Mouse (Mus musculus): ENCODE measurements around the gene Spen. TPM values are rescaled to one million over a fixed set of nuclear protein-coding genes. Genes with fewer than 3 reads are reported as not detected.

Gene Spen
- polyA plus RNA-seq, 2 experiments from 2014 or later = 12.1 to 18.5 TPM

GRCm38 (mm10) chr4:141526936-141527650 lies 11.3 kb downstream of the Spen start:
- ATAC-seq = no peak

DNA sequence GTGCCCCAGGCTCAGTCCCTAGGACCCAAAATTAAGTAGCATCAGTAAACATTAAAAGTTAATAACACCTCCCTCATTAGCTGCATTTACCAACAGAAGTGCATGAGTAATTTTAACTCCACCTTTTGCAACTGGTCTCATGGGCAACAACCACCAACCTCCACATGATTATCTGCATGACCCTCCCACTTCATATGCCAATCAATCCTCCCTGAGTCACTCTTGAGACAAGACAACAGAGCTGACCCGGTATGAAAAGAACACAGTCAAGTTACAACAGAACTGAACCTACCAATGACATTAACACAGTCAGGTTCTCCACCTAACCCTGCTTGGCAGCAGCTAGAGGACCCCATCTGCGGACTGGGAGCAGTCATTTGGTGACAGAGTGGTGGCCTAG lies 12.5 kb downstream of the Spen start:
- ATAC-seq = no peak

DNA sequence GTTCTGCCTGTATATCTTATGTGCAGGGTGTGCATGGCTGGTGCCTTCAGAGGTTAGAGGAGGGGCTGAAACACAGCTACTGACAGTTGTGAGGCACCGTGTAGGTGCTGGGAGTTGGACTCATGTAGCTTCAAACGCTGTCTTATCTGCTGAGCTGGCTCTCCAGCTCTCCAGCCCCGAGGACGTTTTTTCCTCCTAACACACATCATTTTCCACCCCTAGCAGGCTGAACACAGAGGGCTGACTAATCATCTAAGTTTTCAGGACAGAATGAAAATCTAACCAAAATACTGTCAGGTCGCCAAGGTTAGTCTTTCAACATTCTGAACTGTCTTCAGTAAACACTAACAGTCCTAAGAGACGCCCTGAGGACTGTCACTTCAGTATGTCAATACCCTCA lies 13.7 kb downstream of the Spen start:
- ATAC-seq = no peak

DNA sequence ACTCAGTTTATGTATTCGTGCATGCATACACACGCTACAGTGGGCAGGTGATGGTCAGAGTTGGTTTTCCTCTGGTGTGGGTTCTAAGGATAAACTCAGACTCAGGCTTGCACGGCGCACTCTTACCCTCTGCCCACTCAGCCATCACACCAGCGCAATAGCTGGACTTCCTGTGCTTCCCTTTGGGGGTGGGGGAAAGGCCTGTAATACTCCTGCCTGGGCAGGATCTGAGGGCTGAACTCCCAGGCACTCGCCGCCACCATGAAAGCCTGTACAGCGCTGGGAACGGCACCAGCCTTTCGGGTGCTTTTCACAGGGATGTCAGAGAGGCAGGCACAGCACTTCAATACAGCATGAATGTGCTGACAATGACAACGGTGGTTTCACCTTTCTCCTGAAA lies 15.3 kb downstream of the Spen start:
- no peak for ATAC-seq

DNA sequence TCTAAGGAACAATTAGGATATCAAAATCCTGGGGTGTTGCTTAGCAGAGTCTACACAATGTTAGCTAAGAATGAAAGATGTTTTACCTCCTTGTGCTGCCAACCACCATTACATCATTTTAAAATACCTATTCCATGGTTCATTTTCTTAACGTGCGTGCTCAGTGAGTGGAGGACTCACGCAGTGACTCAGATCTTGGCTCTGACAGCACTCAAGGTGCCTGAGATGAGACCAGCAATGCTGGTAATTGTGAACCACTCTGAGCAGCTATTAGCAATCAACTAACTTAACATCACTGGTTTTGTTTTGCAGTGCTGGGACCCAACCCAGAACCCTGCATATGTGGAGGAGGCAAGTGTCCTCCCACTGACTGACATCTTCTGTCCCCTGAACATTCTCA lies 20.0 kb downstream of the Spen start:
- no peak for ATAC-seq

DNA sequence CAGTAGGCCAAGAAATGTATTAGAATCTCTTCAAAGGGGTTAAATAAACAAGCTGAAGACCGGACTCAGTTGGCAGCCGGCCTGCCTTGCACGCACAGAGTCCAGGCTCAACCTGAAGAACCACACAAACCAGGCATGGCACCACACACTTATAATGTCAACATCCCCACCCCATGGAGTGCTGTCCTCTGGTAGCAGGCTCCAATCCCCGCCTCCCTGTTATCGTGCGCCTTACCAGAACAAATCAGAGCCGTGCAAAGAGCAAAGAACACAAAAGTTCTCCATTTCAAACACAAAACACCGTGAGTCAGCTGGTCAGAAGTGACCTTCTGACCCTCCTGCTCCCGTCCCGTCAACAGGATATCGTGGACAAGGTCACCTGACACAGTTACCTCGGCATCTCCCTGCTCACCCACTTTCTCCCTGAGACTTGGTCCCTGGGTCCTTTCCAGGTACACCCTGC lies 24.2 kb downstream of the Spen start:
- no peak for ATAC-seq

- no peak for ATAC-seq
Measured at GRCm38 (mm10) chr4:141512145-141512544, 26.3 kb downstream of the Spen start.

- ATAC-seq = no peak
Measured at GRCm38 (mm10) chr4:141510457-141510856, 27.9 kb downstream of the Spen start.

GRCm38 (mm10) chr4:141506893-141507292 lies 31.5 kb downstream of the Spen start:
- ATAC-seq = no peak

- no peak for ATAC-seq
Measured at GRCm38 (mm10) chr4:141506352-141506751, 32.0 kb downstream of the Spen start.

GRCm38 (mm10) chr4:141505810-141506209 lies 32.6 kb downstream of the Spen start:
- no peak for ATAC-seq

- no peak for ATAC-seq
Measured at GRCm38 (mm10) chr4:141504471-141504870, 33.9 kb downstream of the Spen start.

DNA sequence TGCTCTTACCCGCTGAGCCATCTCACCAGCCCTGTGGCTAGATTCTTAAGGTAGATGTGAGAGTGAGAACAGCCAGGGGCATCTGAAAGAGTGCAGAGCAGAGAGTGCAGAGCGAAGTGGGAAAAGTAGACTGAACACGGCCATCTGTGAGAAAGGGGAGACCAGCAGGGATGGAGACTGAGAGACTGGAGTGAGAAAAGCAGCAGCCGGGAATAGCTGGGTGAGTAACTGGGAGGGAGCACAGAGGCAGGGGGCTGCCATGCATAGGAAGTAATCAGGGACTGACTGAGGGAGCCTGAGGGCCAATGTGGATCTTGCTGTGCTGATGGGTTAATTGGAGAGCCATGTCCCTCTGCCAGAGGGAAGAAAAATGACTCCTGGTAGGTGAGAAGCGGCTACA lies 35.7 kb downstream of the Spen start:
- no peak for ATAC-seq

- ATAC-seq = no peak
Measured at GRCm38 (mm10) chr4:141501058-141501457, 37.3 kb downstream of the Spen start.

DNA sequence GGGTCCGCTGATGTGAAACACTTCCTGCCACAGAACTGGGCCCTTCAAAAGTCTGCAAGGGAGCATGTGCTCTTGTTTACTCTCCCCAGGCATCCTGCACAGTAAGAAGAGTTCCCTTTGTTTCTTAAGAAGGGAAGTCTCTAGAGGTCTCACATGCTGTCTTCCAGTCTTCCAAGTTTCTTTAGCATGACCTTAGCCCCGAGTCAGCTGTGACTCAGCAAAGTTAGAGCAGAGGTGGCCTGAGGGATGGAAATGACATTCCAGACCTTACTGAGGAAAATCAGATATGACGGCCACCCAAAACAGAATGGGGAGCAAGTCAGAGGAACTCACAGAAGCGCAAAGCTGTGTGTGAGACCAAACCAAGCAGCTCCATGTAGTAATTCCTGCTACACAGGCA lies 37.8 kb downstream of the Spen start:
- ATAC-seq = no peak

DNA sequence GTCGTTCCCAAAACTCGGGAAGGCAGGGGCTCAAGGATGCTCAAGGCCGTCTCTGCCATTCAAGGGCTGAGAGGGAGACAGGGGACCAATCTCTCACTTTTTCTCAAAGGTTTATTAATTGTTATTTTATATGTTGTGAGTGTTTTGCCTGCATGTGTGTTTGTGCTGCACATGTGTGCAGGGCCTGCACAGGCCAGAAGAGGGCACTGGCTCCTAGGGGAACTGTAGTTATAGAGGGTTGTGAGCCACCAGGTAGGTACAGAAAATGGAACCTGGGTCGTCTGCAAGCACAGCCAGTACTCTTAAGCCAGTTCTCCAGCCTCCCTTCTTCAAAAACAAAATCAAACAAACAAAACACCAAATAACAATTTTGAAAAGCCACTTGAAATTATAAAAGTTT lies 49.7 kb downstream of the Spen start:
- no peak for ATAC-seq

GRCm38 (mm10) chr4:141487581-141487980 lies 50.8 kb downstream of the Spen start:
- no peak for ATAC-seq

- ATAC-seq = no peak
Measured at GRCm38 (mm10) chr4:141484071-141484470, 54.3 kb downstream of the Spen start.

DNA sequence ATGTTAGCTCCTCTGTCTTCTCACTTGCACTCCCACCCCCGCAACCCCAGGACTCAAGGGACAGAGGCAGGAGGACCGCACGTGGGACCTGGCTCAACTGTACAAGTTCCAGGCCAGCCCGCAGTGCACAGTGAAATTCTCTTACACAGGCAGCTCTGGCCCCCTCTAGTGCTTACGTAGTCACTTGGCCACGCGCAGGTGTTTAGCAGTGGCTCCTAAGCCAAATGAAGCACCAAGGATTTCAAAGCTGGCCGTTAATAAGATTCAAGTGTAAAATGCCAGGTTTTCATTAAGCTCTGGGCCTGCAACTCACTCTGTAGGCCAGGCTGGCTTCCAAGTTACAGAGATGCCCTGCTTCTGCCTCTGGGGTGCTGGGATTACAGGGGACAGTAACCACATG lies 59.0 kb downstream of the Spen start:
- no peak for ATAC-seq

DNA sequence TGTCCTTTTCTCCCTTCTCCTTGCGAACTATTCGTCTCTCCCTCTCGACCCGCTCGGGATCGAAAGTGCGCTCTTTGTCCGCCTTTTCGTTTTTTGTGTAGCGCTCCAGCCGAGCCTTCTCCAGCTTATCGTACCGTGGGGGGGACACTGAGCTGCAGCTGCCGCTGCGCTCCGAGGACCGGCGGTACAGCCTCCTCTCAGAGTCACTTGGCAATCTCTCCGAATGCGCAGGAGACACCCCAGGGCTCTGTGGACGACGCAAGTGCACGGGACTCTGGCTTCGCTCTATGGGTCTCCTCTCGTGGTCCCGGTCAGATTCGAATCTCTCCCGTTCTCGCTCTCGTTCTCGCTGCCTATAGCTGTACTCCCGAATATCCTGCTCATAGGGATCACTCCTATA lies 59.6 kb downstream of the Spen start:
- ATAC-seq = no peak

DNA sequence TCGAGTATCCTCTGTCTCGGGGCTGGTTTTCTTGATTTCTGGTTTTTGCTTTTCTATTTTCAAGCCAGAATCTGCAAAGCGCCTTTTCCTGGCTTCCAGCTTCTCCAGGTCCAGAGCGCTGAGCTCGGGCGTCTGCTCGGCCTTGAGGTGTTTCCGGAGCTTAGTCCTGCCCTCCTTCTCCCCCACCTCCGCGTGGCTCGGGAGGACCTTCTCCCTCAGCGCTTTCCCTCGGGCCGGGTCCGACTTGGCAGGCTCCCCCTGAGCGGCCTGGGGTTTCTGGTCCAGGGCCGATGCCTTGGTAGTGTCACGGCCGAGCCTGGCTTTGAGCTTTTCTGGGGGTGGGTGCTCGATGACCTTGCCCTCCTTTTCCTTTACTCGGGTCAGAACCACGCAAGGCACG lies 60.2 kb downstream of the Spen start:
- ATAC-seq = no peak

GRCm38 (mm10) chr4:141477681-141478102 lies 60.7 kb downstream of the Spen start:
- no peak for ATAC-seq

DNA sequence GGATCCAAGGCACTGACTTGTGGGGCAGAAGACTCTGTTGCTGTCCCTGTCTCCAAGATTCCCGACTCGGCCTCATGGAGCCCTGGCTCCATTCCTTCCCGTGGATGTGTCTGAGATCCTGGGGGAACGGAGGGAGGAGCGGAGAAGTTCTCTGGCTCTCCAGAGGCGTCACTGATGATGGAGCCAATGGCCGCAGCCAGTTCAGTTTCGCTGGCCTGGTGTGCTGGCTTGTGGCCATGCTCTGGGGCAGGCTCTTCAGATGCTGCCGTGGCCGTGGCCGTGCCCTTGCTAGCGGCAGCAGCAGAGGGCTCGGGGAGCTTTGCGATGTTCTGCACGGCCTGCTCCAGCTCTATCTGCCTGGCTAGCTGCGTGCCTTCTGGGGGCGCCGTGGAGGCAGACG lies 64.0 kb downstream of the Spen start:
- ATAC-seq = no peak

DNA sequence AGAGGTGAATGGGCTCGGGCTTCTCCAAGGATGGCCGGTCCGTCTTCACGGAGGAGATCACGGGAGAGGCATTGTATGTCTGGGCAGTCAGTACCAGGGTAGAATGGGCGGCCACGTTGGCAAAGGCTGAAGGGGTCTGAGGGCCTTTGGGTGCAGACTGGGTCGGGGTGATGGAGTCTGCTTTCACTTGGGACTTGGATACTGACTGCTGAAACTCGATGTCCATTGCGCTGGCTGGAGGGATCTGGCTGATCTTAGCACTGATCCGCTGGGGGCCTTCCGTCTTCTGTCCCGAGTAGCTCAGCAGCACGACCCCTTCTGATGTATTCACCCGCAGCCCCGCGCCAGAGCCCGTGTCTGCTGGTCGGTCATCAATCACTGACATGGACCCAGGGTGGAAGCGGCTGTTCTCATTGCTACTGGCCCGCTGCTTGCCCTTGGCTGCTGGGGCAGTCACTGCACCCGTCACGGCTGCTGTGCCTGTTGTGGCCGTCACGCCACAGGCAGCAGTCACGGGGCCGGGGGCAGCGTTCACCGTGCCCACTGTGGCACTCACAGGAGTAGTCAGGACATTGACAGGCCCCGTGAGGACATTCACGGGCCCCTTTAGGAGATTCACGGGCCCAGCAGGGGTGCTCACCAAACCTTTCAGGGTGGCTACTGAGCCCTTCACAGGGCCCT lies 65.6 kb downstream of the Spen start:
- no peak for ATAC-seq
